9 mouse cellular contexts compared by ENCODE assay signal in the genomic region with DNA sequence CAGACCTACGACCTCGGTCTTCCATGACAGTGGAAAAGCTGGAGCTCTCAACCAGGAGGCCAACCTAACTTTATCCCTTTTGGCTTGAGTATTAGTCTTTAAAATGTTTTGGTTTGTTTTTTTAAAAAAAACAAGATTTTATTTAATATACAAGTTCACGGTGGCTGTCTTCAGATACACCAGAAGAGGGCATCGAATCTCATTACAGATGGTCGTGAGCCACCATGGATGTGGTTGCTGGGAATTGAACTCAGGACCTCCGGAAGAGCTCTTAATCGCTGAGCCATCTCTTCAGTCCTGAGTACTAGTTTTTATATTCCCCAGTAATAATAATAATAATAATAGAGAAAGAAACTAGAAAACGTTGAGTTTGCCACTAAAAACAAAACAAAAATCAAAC. TPM values are rescaled to one million over a fixed set of nuclear protein-coding genes. Genes with fewer than 3 reads are reported as not detected.
A peak's percentile ranks its signal among the peaks of the same experiment; 100 is the strongest.
DNase-seq lines count a peak whose midpoint lies in the region; ATAC-seq lines count a peak whose summit lies in the region.
"Had no signal": no experiment of that assay in that cellular context is flagged by ENCODE, and none has a peak within 500 bp of the region (broad histone marks: within the 10 kb centered on the region; RNA-seq: fewer than 3 reads in every experiment).

No protein-coding gene starts in this region.

- H3K4me2 ChIP-seq in lung, embryonic 15.5 days: peak overlapping the region; percentile 67
- peak overlapping the region; percentile 71 for H3K4me2 ChIP-seq in embryonic facial prominence, embryonic 14.5 days (ENCODE audit: low read depth, low read length)
- H3K4me2 ChIP-seq in neural tube, embryonic 15.5 days: peak overlapping the region; percentile 67

- no peak overlapping the region for H3K27ac ChIP-seq in lung, embryonic 15.5 days
- no peak overlapping the region for H3K27ac ChIP-seq in embryonic facial prominence, embryonic 14.5 days (replicated peaks; ENCODE audit: low read depth, low read length)
- H3K27ac ChIP-seq in limb, embryonic 10.5 days: no peak overlapping the region
- no peak overlapping the region for H3K27ac ChIP-seq in neural tube, embryonic 15.5 days (replicated peaks)

- WGBS in lung, embryonic 15.5 days: 52% methylated on average over 8 of the region's 8 CpGs
- WGBS in embryonic facial prominence, embryonic 14.5 days: 61% methylated on average over 8 of the region's 8 CpGs
- WGBS in limb, embryonic 10.5 days: 73% methylated on average over 8 of the region's 8 CpGs
- 61% methylated on average over 8 of the region's 8 CpGs for WGBS in neural tube, embryonic 15.5 days

- H3K4me3 ChIP-seq in lung, embryonic 15.5 days: peak overlapping the region; percentile 97
- peak overlapping the region; percentile 100 for H3K4me3 ChIP-seq in embryonic facial prominence, embryonic 14.5 days (ENCODE audit: low read depth, low read length)
- peak overlapping the region; percentile 84 for H3K4me3 ChIP-seq in limb, embryonic 10.5 days
- H3K4me3 ChIP-seq in neural tube, embryonic 15.5 days (replicated peaks): peak overlapping the region; percentile 98

- peak overlapping the region; percentile 98; the same call in 1 of the 2 replicates for H3K9ac ChIP-seq in lung, embryonic 15.5 days
- peak overlapping the region; percentile 98; the same call in 1 of the 2 replicates for H3K9ac ChIP-seq in embryonic facial prominence, embryonic 14.5 days (ENCODE audit: low read depth, low read length)
- no peak overlapping the region for H3K9ac ChIP-seq in neural tube, embryonic 15.5 days (replicated peaks)

- H3K9me3 ChIP-seq in lung, embryonic 15.5 days: no peaks in the 10 kb centered on the region
- no peaks in the 10 kb centered on the region for H3K9me3 ChIP-seq in embryonic facial prominence, embryonic 14.5 days (ENCODE audit: control insufficient read depth, low read length)
- no peaks in the 10 kb centered on the region for H3K9me3 ChIP-seq in limb, embryonic 10.5 days (replicated peaks)
- H3K9me3 ChIP-seq in neural tube, embryonic 15.5 days (replicated peaks): no peaks in the 10 kb centered on the region

- H3K4me1 ChIP-seq in lung, embryonic 15.5 days: peaks cover 26% of the 10 kb centered on the region
- H3K4me1 ChIP-seq in embryonic facial prominence, embryonic 14.5 days (ENCODE audit: control insufficient read depth, insufficient read depth, low read length): peaks cover 18% of the 10 kb centered on the region
- peaks cover 25% of the 10 kb centered on the region for H3K4me1 ChIP-seq in limb, embryonic 10.5 days
- peaks cover 44% of the 10 kb centered on the region for H3K4me1 ChIP-seq in neural tube, embryonic 15.5 days

- no peak for ATAC-seq in lung, embryonic 15.5 days (ENCODE audit: borderline replicate concordance, extremely low read depth, low FRiP score, low TSS enrichment)
- ATAC-seq in embryonic facial prominence, embryonic 14.5 days (ENCODE audit: low read depth): no peak
- no peak for ATAC-seq in neural tube, embryonic 15.5 days (ENCODE audit: low FRiP score)
- ATAC-seq: inflammation-experienced regulatory T-cells, adult 6 months had no signal

- DNase-seq in lung, adult 18-20 months: no peak
- no peak for DNase-seq in embryonic facial prominence, embryonic 14.5 days (ENCODE audit: low spot score)
- DNase-seq in limb, embryonic 10.5 days (ENCODE audit: low spot score): no peak
- no peak for DNase-seq in cerebellum, postnatal 14 days
- DNase-seq in frontal cortex, postnatal 36 days (ENCODE audit: low spot score in 2 of 2): no peak
- no peak for DNase-seq in spleen, postnatal 14 days (ENCODE audit: low spot score in 2 of 2)

- H3K36me3 ChIP-seq in lung, embryonic 15.5 days: peaks cover 24% of the 10 kb centered on the region
- peaks cover 44% of the 10 kb centered on the region for H3K36me3 ChIP-seq in embryonic facial prominence, embryonic 14.5 days (ENCODE audit: control insufficient read depth, insufficient read depth, low read length)
- H3K36me3 ChIP-seq in limb, embryonic 10.5 days: peaks cover 50% of the 10 kb centered on the region
- H3K36me3 ChIP-seq in neural tube, embryonic 15.5 days: peaks cover 24% of the 10 kb centered on the region

- no peaks in the 10 kb centered on the region for H3K27me3 ChIP-seq in lung, embryonic 15.5 days
- H3K27me3 ChIP-seq in embryonic facial prominence, embryonic 14.5 days (replicated peaks; ENCODE audit: control insufficient read depth, insufficient read depth, low read length): no peaks in the 10 kb centered on the region
- no peaks in the 10 kb centered on the region for H3K27me3 ChIP-seq in limb, embryonic 10.5 days (ENCODE audit: low read depth, poor library complexity, severe bottlenecking)
- no peaks in the 10 kb centered on the region for H3K27me3 ChIP-seq in neural tube, embryonic 15.5 days (replicated peaks)

RNA-seq across cellular contexts. Expression of a gene that starts 2.0 kb away (rescaled TPM):
- polyA plus RNA-seq in lung, embryonic 15.5 days (2015; fragmentation: Nextera tagmentation; extraction: Ambion mirVana): 44.7 and 51.9 TPM in 2 replicates
- polyA plus RNA-seq in embryonic facial prominence, embryonic 14.5 days (2014; fragmentation: Nextera tagmentation; extraction: Ambion mirVana): 52.3 and 56.5 TPM in 2 replicates
- polyA plus RNA-seq in limb, embryonic 10.5 days (2016; fragmentation: Nextera tagmentation; extraction: Ambion mirVana): 54.2 and 68.9 TPM in 2 replicates
- 64.6 and 71.2 TPM in 2 replicates for polyA plus RNA-seq in neural tube, embryonic 15.5 days (2015; fragmentation: Nextera tagmentation; extraction: Ambion mirVana)

RNA-seq across cellular contexts. Expression of a gene that starts 32.3 kb away (rescaled TPM):
- 17.0 and 17.2 TPM in 2 replicates for polyA plus RNA-seq in lung, embryonic 15.5 days (2015; fragmentation: Nextera tagmentation; extraction: Ambion mirVana)
- 18.9 and 19.8 TPM in 2 replicates for polyA plus RNA-seq in embryonic facial prominence, embryonic 14.5 days (2014; fragmentation: Nextera tagmentation; extraction: Ambion mirVana)
- 13.3 and 14.9 TPM in 2 replicates for polyA plus RNA-seq in limb, embryonic 10.5 days (2016; fragmentation: Nextera tagmentation; extraction: Ambion mirVana)
- polyA plus RNA-seq in neural tube, embryonic 15.5 days (2015; fragmentation: Nextera tagmentation; extraction: Ambion mirVana): 7.1 and 9.1 TPM in 2 replicates

RNA-seq across cellular contexts. Expression of a gene that starts 34.2 kb away (rescaled TPM):
- polyA plus RNA-seq in lung, embryonic 15.5 days (2015; fragmentation: Nextera tagmentation; extraction: Ambion mirVana): 2.6 and 3.3 TPM in 2 replicates
- polyA plus RNA-seq in embryonic facial prominence, embryonic 14.5 days (2014; fragmentation: Nextera tagmentation; extraction: Ambion mirVana): 1.4 and 1.5 TPM in 2 replicates
- polyA plus RNA-seq in limb, embryonic 10.5 days (2016; fragmentation: Nextera tagmentation; extraction: Ambion mirVana): 0.14 and 0.18 TPM in 2 replicates
- polyA plus RNA-seq in neural tube, embryonic 15.5 days (2015; fragmentation: Nextera tagmentation; extraction: Ambion mirVana): 19.1 and 19.4 TPM in 2 replicates

RNA-seq across cellular contexts. Expression of a gene that starts 39.0 kb away (rescaled TPM):
- not detected in 2 replicates for polyA plus RNA-seq in lung, embryonic 15.5 days (2015; fragmentation: Nextera tagmentation; extraction: Ambion mirVana)
- polyA plus RNA-seq in embryonic facial prominence, embryonic 14.5 days (2014; fragmentation: Nextera tagmentation; extraction: Ambion mirVana): 0.25 TPM in 1 of 2 replicates, not detected in the other
- 78.5 and 105 TPM in 2 replicates for polyA plus RNA-seq in limb, embryonic 10.5 days (2016; fragmentation: Nextera tagmentation; extraction: Ambion mirVana)
- polyA plus RNA-seq in neural tube, embryonic 15.5 days (2015; fragmentation: Nextera tagmentation; extraction: Ambion mirVana): 0.13 and 0.31 TPM in 2 replicates
- polyA plus RNA-seq: inflammation-experienced regulatory T-cells, adult 6 months had no signal
